Mouse (Mus musculus) liver, embryonic 14.5 days (tissue): ENCODE measurements around the gene Cd68.

Experiments
- CTCF ChIP-seq: IDR thresholded peaks from 2 replicates; pipeline ENCODE4 v1.5.1; 2016; ENCODE audit warnings: antibody characterized with exemption, low read depth, control low read depth
- EP300 ChIP-seq: IDR thresholded peaks from 2 replicates; pipeline ENCODE4 v1.6.1; 2016; ENCODE audit warnings: antibody characterized with exemption, low read depth

DNA sequence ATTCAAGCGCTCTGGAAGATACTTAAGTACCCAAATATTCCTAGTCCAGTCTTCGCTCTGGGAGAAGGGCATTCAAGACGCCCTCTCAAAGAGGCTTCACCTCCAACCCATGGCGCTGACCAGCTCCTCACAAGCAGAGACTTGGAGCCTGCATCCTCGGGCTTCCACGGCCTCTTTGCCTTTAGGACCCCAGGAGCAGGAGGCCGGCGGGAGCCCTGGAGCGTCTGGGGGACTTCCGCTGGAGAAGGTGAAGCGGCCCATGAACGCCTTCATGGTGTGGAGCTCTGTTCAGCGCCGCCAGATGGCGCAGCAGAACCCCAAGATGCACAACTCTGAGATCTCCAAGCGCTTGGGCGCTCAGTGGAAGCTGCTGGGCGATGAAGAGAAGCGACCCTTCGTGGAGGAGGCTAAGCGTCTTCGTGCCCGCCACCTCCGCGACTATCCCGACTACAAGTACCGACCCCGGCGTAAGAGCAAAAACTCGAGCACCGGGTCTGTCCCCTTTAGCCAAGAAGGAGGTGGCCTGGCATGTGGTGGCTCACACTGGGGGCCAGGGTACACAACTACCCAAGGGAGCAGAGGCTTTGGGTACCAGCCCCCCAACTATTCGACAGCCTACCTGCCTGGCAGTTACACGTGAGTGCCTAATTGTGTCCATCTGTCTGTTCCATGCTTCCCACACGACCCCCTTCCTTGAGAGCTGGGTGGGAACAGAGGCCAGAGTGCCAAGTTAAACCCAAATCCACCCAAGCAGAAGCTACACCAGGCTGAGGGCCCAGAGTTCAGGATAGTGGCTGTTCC is 10.5 kb downstream of the Cd68 start, which contains the start of gene Sox15:
- no peak for TF ChIP-seq EP300
- TF ChIP-seq CTCF: peak; percentile 86
